Mouse (Mus musculus) limb, embryonic 10.5 days (tissue): ENCODE results near the gene Tnni3k. TPM values are rescaled to one million over a fixed set of nuclear protein-coding genes. Genes with fewer than 3 reads are reported as not detected.
"Not testable (repeated sequence)": the region's sequence is repeated elsewhere in the genome, so short reads cannot be mapped to it uniquely, and the experiment has no call there.

Experiments used
- DNase-seq: peaks from one replicate; pipeline ENCODE4 v3.0.0-alpha.2; 2017; ENCODE audit warnings: low spot score
- H3K27ac ChIP-seq: fragments of 300-500 bp; sonication (generic); 2 replicates; pipeline ENCODE4 v1.5.1; 2016; ENCODE audit warnings: mild to moderate bottlenecking
- H3K27me3 ChIP-seq: fragments of 300-500 bp; sonication (generic); 2 replicates; pipeline ENCODE4 v1.6.1; 2016; ENCODE audit warnings: low read depth, mild to moderate bottlenecking; ENCODE audit not compliant: poor library complexity, severe bottlenecking
- H3K36me3 ChIP-seq: fragments of 300-500 bp; sonication (generic); 2 replicates; pipeline ENCODE4 v1.6.1; 2016; ENCODE audit warnings: mild to moderate bottlenecking, moderate library complexity
- H3K4me1 ChIP-seq: fragments of 300-500 bp; sonication (generic); 2 replicates; pipeline ENCODE4 v1.6.1; 2016
- H3K4me3 ChIP-seq: fragments of 300-500 bp; sonication (generic); 2 replicates; pipeline ENCODE4 v1.5.1; 2016; ENCODE audit warnings: mild to moderate bottlenecking, moderate library complexity
- H3K9me3 ChIP-seq: fragments of 300-500 bp; sonication (generic); replicated peaks from 2 replicates; pipeline ENCODE4 v1.6.1; 2016; ENCODE audit warnings: mild to moderate bottlenecking
- WGBS: fragments of 180-500 bp; shearing (Covaris S2); methylation state at CpG from one replicate; pipeline ENCODE4 v1.1.7; 2016; 5-methylcytosine and 5-hydroxymethylcytosine counted together
- polyA plus RNA-seq: library from polyadenylated mRNA; unstranded; fragments of >200 nt; fragmentation: Nextera tagmentation; extraction: Ambion mirVana; gene quantifications from 2 replicates; pipeline ENCODE4 v1.2.1, GENCODE M21; 2016

Gene Tnni3k
- polyA plus RNA-seq, 1 experiment from 2014 or later = not detected

GRCm38 (mm10) chr3:154853257-154853656, 201.9 kb downstream of the Tnni3k start:
- DNase-seq = no peak
- H3K4me1 ChIP-seq = no peaks in the 10 kb centered on the region
- no peaks in the 10 kb centered on the region for H3K36me3 ChIP-seq
- no peaks in the 10 kb centered on the region for H3K9me3 ChIP-seq
- H3K4me3 ChIP-seq = no peak overlapping the region
- no peak overlapping the region for H3K27ac ChIP-seq
- no peaks in the 10 kb centered on the region for H3K27me3 ChIP-seq
- 39% methylated on average over 6 of the region's 6 CpGs for WGBS

GRCm38 (mm10) chr3:154852281-154852680, 202.9 kb downstream of the Tnni3k start:
- 70% methylated on average over 3 of the region's 3 CpGs for whole genome bisulfite sequencing
- no peaks in the 10 kb centered on the region for H3K27me3 ChIP-seq
- H3K9me3 ChIP-seq = no peaks in the 10 kb centered on the region
- no peak overlapping the region for H3K27ac ChIP-seq
- no peaks in the 10 kb centered on the region for H3K4me1 ChIP-seq
- no peak overlapping the region for H3K4me3 ChIP-seq
- no peak for DNase-seq
- no peaks in the 10 kb centered on the region for H3K36me3 ChIP-seq

GRCm38 (mm10) chr3:154842247-154842646, 213.0 kb downstream of the Tnni3k start:
- WGBS = 94% methylated on average over 7 of the region's 7 CpGs
- no peak overlapping the region for H3K27ac ChIP-seq
- DNase-seq = no peak
- no peaks in the 10 kb centered on the region for H3K36me3 ChIP-seq
- no peaks in the 10 kb centered on the region for H3K9me3 ChIP-seq
- H3K27me3 ChIP-seq = no peaks in the 10 kb centered on the region
- no peak overlapping the region for H3K4me3 ChIP-seq
- no peaks in the 10 kb centered on the region for H3K4me1 ChIP-seq

GRCm38 (mm10) chr3:154841076-154841475, 214.1 kb downstream of the Tnni3k start:
- Histone ChIP-seq H3K36me3 (no peaks in the 10 kb centered on the region), H3K27me3 (no peaks in the 10 kb centered on the region), H3K9me3 (no peaks in the 10 kb centered on the region), H3K4me3 (no peak overlapping the region), H3K4me1 (no peaks in the 10 kb centered on the region), H3K27ac (no peak overlapping the region)
- DNase-seq = no peak
- WGBS = 65% methylated on average over 1 of the region's 1 CpGs

- WGBS = 94% methylated on average over 11 of the region's 11 CpGs
- no peaks in the 10 kb centered on the region for H3K27me3 ChIP-seq
- H3K27ac ChIP-seq = no peak overlapping the region
- no peak for DNase-seq
- H3K9me3 ChIP-seq = no peaks in the 10 kb centered on the region
- H3K4me3 ChIP-seq = no peak overlapping the region
- no peaks in the 10 kb centered on the region for H3K36me3 ChIP-seq
- H3K4me1 ChIP-seq = no peaks in the 10 kb centered on the region
These were observed 217.3 kb downstream of the Tnni3k start for GRCm38 (mm10) chr3:154837861-154838260.

- DNase-seq = no peak
- Histone ChIP-seq H3K4me3 (no peak overlapping the region), H3K27me3 (no peaks in the 10 kb centered on the region), H3K9me3 (no peaks in the 10 kb centered on the region), H3K4me1 (no peaks in the 10 kb centered on the region), H3K36me3 (no peaks in the 10 kb centered on the region), H3K27ac (no peak overlapping the region)
- 81% methylated on average over 3 of the region's 3 CpGs for WGBS
These were observed 219.1 kb downstream of the Tnni3k start for GRCm38 (mm10) chr3:154836137-154836536.

GRCm38 (mm10) chr3:154834373-154834772, 220.8 kb downstream of the Tnni3k start:
- 80% methylated on average over 9 of the region's 9 CpGs for WGBS
- Histone ChIP-seq H3K27ac (no peak overlapping the region), H3K4me1 (no peaks in the 10 kb centered on the region), H3K27me3 (no peaks in the 10 kb centered on the region), H3K4me3 (no peak overlapping the region), H3K9me3 (no peaks in the 10 kb centered on the region), H3K36me3 (no peaks in the 10 kb centered on the region)
- DNase-seq = no peak

- H3K4me1 ChIP-seq = no peaks in the 10 kb centered on the region
These were observed 229.5 kb downstream of the Tnni3k start for GRCm38 (mm10) chr3:154825739-154826138.

GRCm38 (mm10) chr3:154824713-154825112, 230.5 kb downstream of the Tnni3k start:
- WGBS = 90% methylated on average over 4 of the region's 4 CpGs
- Histone ChIP-seq H3K27ac (no peak overlapping the region), H3K4me1 (no peaks in the 10 kb centered on the region), H3K27me3 (no peaks in the 10 kb centered on the region), H3K9me3 (no peaks in the 10 kb centered on the region), H3K4me3 (no peak overlapping the region), H3K36me3 (no peaks in the 10 kb centered on the region)
- no peak for DNase-seq

More at GRCm38 (mm10) chr3:154825739-154826138, 229.5 kb downstream of the Tnni3k start:
- Histone ChIP-seq H3K4me3 (no peak overlapping the region), H3K9me3 (no peaks in the 10 kb centered on the region), H3K27me3 (no peaks in the 10 kb centered on the region), H3K27ac (no peak overlapping the region), H3K36me3 (no peaks in the 10 kb centered on the region)
- 84% methylated on average over 3 of the region's 3 CpGs for WGBS
- no peak for DNase-seq

GRCm38 (mm10) chr3:154819684-154820083, 235.5 kb downstream of the Tnni3k start:
- H3K36me3 ChIP-seq, H3K4me3 ChIP-seq, H3K27ac ChIP-seq, H3K27me3 ChIP-seq, H3K9me3 ChIP-seq: not testable (repeated sequence)
- DNase-seq = peak; percentile 84
- H3K4me1 ChIP-seq = peaks cover 11% of the 10 kb centered on the region
- 19% methylated on average over 5 of the region's 5 CpGs for WGBS

GRCm38 (mm10) chr3:154817732-154818131, 237.5 kb downstream of the Tnni3k start:
- peaks cover 11% of the 10 kb centered on the region for H3K4me1 ChIP-seq
- H3K36me3 ChIP-seq = no peaks in the 10 kb centered on the region
- DNase-seq = peak; percentile 68
- H3K4me3 ChIP-seq = no peak overlapping the region
- H3K9me3 ChIP-seq = no peaks in the 10 kb centered on the region
- WGBS = 9% methylated on average over 7 of the region's 7 CpGs
- no peak overlapping the region for H3K27ac ChIP-seq
- peaks cover 9% of the 10 kb centered on the region; the same call in 1 of the 2 replicates for H3K27me3 ChIP-seq

GRCm38 (mm10) chr3:154816801-154817625, 238.2 kb downstream of the Tnni3k start:
- H3K4me3 ChIP-seq = no peak overlapping the region
- no peak for DNase-seq
- peaks cover 11% of the 10 kb centered on the region for H3K4me1 ChIP-seq
- H3K9me3 ChIP-seq = no peaks in the 10 kb centered on the region
- 49% methylated on average over 19 of the region's 19 CpGs for WGBS
- H3K27me3 ChIP-seq = peaks cover 9% of the 10 kb centered on the region; the same call in 1 of the 2 replicates
- H3K36me3 ChIP-seq = no peaks in the 10 kb centered on the region
- no peak overlapping the region for H3K27ac ChIP-seq

- no peak overlapping the region for H3K27ac ChIP-seq
- 79% methylated on average over 3 of the region's 3 CpGs for WGBS
These were observed 239.0 kb downstream of the Tnni3k start for GRCm38 (mm10) chr3:154816231-154816630.

More at GRCm38 (mm10) chr3:154816231-154816630, 239.0 kb downstream of the Tnni3k start:
- Histone ChIP-seq H3K4me1 (peaks cover 11% of the 10 kb centered on the region), H3K36me3 (no peaks in the 10 kb centered on the region), H3K9me3 (no peaks in the 10 kb centered on the region), H3K27me3 (peaks cover 12% of the 10 kb centered on the region; the same call in 1 of the 2 replicates), H3K4me3 (no peak overlapping the region)
- no peak for DNase-seq
